Mouse (Mus musculus): ENCODE results near the gene Ppp1r1a.

- no peak for TF ChIP-seq POLR2A (IDR thresholded peaks at IDR 0.05; ENCODE audit: low read depth, low read length)
- TF ChIP-seq CTCF (IDR thresholded peaks at IDR 0.05; ENCODE audit: extremely low read depth, insufficient read depth, insufficient read length, insufficient replicate concordance) = no peak
Observed at GRCm38 (mm10) chr15:103509317-103509716, 28.5 kb downstream of the Ppp1r1a start.
